1 mouse cellular context compared by ENCODE assay signal in the genomic region with DNA sequence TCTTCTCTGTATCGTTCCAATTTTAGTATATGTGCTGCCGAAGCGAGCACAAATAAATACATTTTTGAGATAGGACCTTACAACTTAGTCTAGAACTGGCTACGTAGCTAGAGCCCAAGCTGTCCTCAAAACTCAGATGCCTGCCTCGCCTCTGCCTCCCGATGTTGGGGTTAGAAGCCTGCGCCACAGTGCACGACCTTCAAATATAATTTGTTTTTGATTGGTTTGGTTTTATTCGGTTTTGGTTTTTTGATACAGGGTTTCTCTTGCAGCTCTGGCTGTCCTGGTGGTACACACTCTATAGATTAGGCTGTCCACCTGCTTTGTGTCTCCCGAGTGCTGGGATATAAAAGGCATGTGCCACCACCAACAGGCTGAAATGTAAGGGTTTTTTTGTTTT.
TF ChIP-seq lines count a peak whose summit lies in the region.

No protein-coding gene starts in this region.

TF ChIP-seq in CH12.LX, 34 proteins besides CTCF, POLR2A, EP300 and RAD21:
- TF ChIP-seq UBTF (IDR thresholded peaks at IDR 0.05; ENCODE audit: low read depth, low read length): no peak
- no peak for TF ChIP-seq HCFC1 (IDR thresholded peaks at IDR 0.05; ENCODE audit: low read depth, low read length)
- no peak for TF ChIP-seq USF2 (conservative IDR thresholded peaks at IDR 0.05; ENCODE audit: low read depth, low read length)
- no peak for TF ChIP-seq TBP (conservative IDR thresholded peaks at IDR 0.05; ENCODE audit: low read depth, low read length)
- no peak for TF ChIP-seq E2F4 (IDR thresholded peaks at IDR 0.05; ENCODE audit: insufficient replicate concordance, low read depth, low read length)
- no peak for TF ChIP-seq CHD2 (IDR thresholded peaks at IDR 0.05; ENCODE audit: low read length)
- no peak for TF ChIP-seq USF1 (IDR thresholded peaks at IDR 0.05; ENCODE audit: low read depth, low read length)
- no peak for TF ChIP-seq BHLHE40 (IDR thresholded peaks at IDR 0.05; ENCODE audit: low read depth, low read length)
- TF ChIP-seq JUND (conservative IDR thresholded peaks at IDR 0.05; ENCODE audit: low read depth, low read length): no peak
- TF ChIP-seq NELFE (IDR thresholded peaks at IDR 0.05; ENCODE audit: low read depth, low read length): no peak
